Mouse (Mus musculus): ENCODE data around the gene Ovol2.

GRCm38 (mm10) chr2:144381741-144382140 lies 49.8 kb upstream of the Ovol2 start:
- TF ChIP-seq POLR2A (IDR thresholded peaks at IDR 0.05; ENCODE audit: insufficient read depth, low read depth, low read length): no peak
- no peak for TF ChIP-seq CTCF (IDR thresholded peaks at IDR 0.05)
- no peak for TF ChIP-seq EP300 (IDR thresholded peaks at IDR 0.05; ENCODE audit: insufficient read depth, low read depth, low read length)

All from heart, adult 2 months (tissue).